Comparison of ENCODE assay signal across 9 mouse cellular contexts in the genomic region with DNA sequence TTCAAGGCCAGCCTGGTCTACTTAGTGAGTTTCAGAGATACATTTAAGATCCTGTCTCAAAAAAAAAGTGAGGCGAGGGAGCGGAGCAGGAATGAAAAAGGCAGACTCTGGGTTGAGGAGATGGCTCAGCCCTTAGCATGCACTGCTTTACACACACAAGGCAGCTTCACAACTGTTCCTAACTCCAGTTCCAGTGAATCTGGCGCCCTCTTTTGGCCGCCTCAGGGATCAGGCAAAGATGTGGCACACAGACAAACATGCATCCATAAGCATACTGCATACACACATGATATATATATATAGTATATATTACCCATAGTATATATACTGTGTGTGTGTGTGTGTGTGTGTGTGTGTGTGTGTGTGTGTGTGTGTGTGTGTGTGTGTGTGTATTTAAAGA. TPM values are rescaled to one million over a fixed set of nuclear protein-coding genes. Genes with fewer than 3 reads are reported as not detected.
DNase-seq lines count a peak whose midpoint lies in the region; ATAC-seq and TF ChIP-seq lines count a peak whose summit lies in the region.
"Had no signal": no experiment of that assay in that cellular context is flagged by ENCODE, and none has a peak within 500 bp of the region (broad histone marks: within the 10 kb centered on the region; RNA-seq: fewer than 3 reads in every experiment).

No protein-coding gene starts in this region.

- H3K4me2 ChIP-seq in midbrain, postnatal 0 days (ENCODE audit: low read depth, low read length, poor library complexity, severe bottlenecking): no peak overlapping the region
- no peak overlapping the region for H3K4me2 ChIP-seq in midbrain, embryonic 13.5 days (replicated peaks)
- H3K4me2 ChIP-seq: heart, embryonic 15.5 days had no signal

- DNase-seq in heart, postnatal 4 days: peak; percentile 42
- no peak for DNase-seq in heart, postnatal 25 days (ENCODE audit: low spot score)
- peak; percentile 34 for DNase-seq in midbrain, postnatal 0 days (ENCODE audit: low spot score)
- no peak for DNase-seq in Patski (ENCODE audit: low read depth, low spot score)
- DNase-seq in left cerebral cortex, postnatal 14 days (ENCODE audit: low spot score in 2 of 2): no peak

- H3K27ac ChIP-seq in midbrain, postnatal 0 days (ENCODE audit: low read depth, low read length): no peak overlapping the region
- no peak overlapping the region for H3K27ac ChIP-seq in midbrain, embryonic 13.5 days
- H3K27ac ChIP-seq in testis, adult 2 months (ENCODE audit: control insufficient read depth, insufficient read depth, low read depth, low read length): no peak overlapping the region

- H3K4me1 ChIP-seq in midbrain, postnatal 0 days (ENCODE audit: insufficient read depth, low read length): peaks cover 3% of the 10 kb centered on the region; the same call in 1 of the 2 replicates
- H3K4me1 ChIP-seq in midbrain, embryonic 13.5 days (replicated peaks): peaks cover 3% of the 10 kb centered on the region
- peaks cover 4% of the 10 kb centered on the region for H3K4me1 ChIP-seq in testis, adult 2 months (ENCODE audit: control insufficient read depth, insufficient read depth, low read length)

- no peaks in the 10 kb centered on the region for H3K36me3 ChIP-seq in midbrain, postnatal 0 days (ENCODE audit: insufficient read depth, low read length)
- H3K36me3 ChIP-seq in midbrain, embryonic 13.5 days: no peaks in the 10 kb centered on the region
- H3K36me3 ChIP-seq in testis, adult 2 months (ENCODE audit: control insufficient read depth, insufficient read depth, low read length): no peaks in the 10 kb centered on the region
- H3K36me3 ChIP-seq: heart, embryonic 15.5 days had no signal

- H3K27me3 ChIP-seq in midbrain, postnatal 0 days (ENCODE audit: insufficient read depth, low read length): no peaks in the 10 kb centered on the region
- no peaks in the 10 kb centered on the region for H3K27me3 ChIP-seq in midbrain, embryonic 13.5 days
- peaks cover 8% of the 10 kb centered on the region for H3K27me3 ChIP-seq in Patski
- H3K27me3 ChIP-seq in testis, adult 2 months (ENCODE audit: control insufficient read depth, insufficient read depth, low read length): no peaks in the 10 kb centered on the region
- H3K27me3 ChIP-seq: heart, embryonic 15.5 days had no signal

- POLR2A ChIA-PET in Patski (lab: Charles Lee): no interaction called here

- intact Hi-C loops in heart, postnatal 25 days (cut with DNase I): loop anchor here (5.0 kb wide), 1 partner anchor 164 kb away; no protein-coding TSS in a partner anchor
- intact Hi-C loops in left cerebral cortex, postnatal 14 days (cut with DNase I): no loop called here

- no peak for TF ChIP-seq POLR2A in testis, adult 2 months (IDR thresholded peaks at IDR 0.05; ENCODE audit: control insufficient read depth, low read depth, low read length)

- in situ Hi-C loops in Patski (cut with MboI; ENCODE audit: low pct_unique_long_range_greater_than_20kb): loop anchor here (5.0 kb wide), 2 partner anchors 109 to 164 kb away; no protein-coding TSS in a partner anchor

- no peaks in the 10 kb centered on the region for H3K9me3 ChIP-seq in midbrain, postnatal 0 days (ENCODE audit: low read length)
- H3K9me3 ChIP-seq in midbrain, embryonic 13.5 days: peaks cover 2% of the 10 kb centered on the region; the same call in 1 of the 2 replicates
- H3K9me3 ChIP-seq: heart, embryonic 15.5 days had no signal

- H3K9ac ChIP-seq in midbrain, postnatal 0 days (replicated peaks; ENCODE audit: low read length, poor library complexity, severe bottlenecking): no peak overlapping the region
- H3K9ac ChIP-seq in midbrain, embryonic 13.5 days (replicated peaks): no peak overlapping the region
- H3K9ac ChIP-seq: heart, embryonic 15.5 days had no signal

- ATAC-seq in midbrain, postnatal 0 days (ENCODE audit: low FRiP score): no peak
- ATAC-seq in midbrain, embryonic 13.5 days: no peak
- no peak for ATAC-seq in Patski

- CTCF ChIA-PET in Patski (lab: Charles Lee): interaction anchor here (1.3 kb wide), 1 partner anchor 14 kb away, joined by 3 read pairs; no protein-coding TSS in a partner anchor

- TF ChIP-seq CTCF in midbrain, postnatal 0 days (IDR thresholded peaks at IDR 0.05): peak; percentile 63
- peak; percentile 56 for TF ChIP-seq CTCF in Patski (IDR thresholded peaks at IDR 0.05)
- peak; percentile 63; the same call in 1 of the 2 replicates for TF ChIP-seq CTCF in testis, adult 2 months (IDR thresholded peaks at IDR 0.05; ENCODE audit: control insufficient read depth, insufficient read depth, insufficient replicate concordance, low read depth, low read length)

- H3K4me3 ChIP-seq in midbrain, postnatal 0 days (ENCODE audit: low read depth, low read length): no peak overlapping the region
- no peak overlapping the region for H3K4me3 ChIP-seq in midbrain, embryonic 13.5 days (replicated peaks)
- H3K4me3 ChIP-seq in testis, adult 2 months (ENCODE audit: control insufficient read depth, low read depth, low read length): no peak overlapping the region
- H3K4me3 ChIP-seq: heart, embryonic 15.5 days had no signal

- 60% methylated on average over 4 of the region's 4 CpGs for WGBS in midbrain, postnatal 0 days
- 54% methylated on average over 4 of the region's 4 CpGs for WGBS in midbrain, embryonic 13.5 days

RNA-seq across cellular contexts. Expression of gene Ngdn, which starts 4.1 kb away (rescaled TPM):
- total RNA-seq in heart, postnatal 4 days (2021): 10 to 100 TPM; 35.7 to 39.7 TPM
- 10 to 100 TPM; 26.0 to 27.0 TPM for total RNA-seq in heart, postnatal 25 days (2021)
- 20.9 and 29.6 TPM in 2 replicates for total RNA-seq in midbrain, postnatal 0 days (2014; rRNA removed)
- 44.3 and 48.1 TPM in 2 replicates for polyA plus RNA-seq in midbrain, postnatal 0 days (2015; fragmentation: Nextera tagmentation; extraction: Ambion mirVana)
- 60.4 and 62.7 TPM in 2 replicates for polyA plus RNA-seq in midbrain, embryonic 13.5 days (2015; fragmentation: Nextera tagmentation; extraction: Ambion mirVana)
- 43.7 TPM for polyA plus RNA-seq in Patski (2021)
- polyA plus RNA-seq in testis, adult 2 months (2012; rRNA removed): 10.6 and 13.1 TPM in 2 replicates
- 10 to 100 TPM; 20.2 to 21.6 TPM for total RNA-seq in left cerebral cortex, postnatal 14 days (2021)

RNA-seq across cellular contexts. Expression of gene Myh7, which starts 16.7 kb away (rescaled TPM):
- 1,000 to 10,000 TPM; 1,764 to 1,922 TPM for total RNA-seq in heart, postnatal 4 days (2021)
- total RNA-seq in heart, postnatal 25 days (2021): 1,000 to 10,000 TPM; 2,164 to 2,361 TPM
- total RNA-seq in midbrain, postnatal 0 days (2014; rRNA removed): 1.8 and 3.2 TPM in 2 replicates
- polyA plus RNA-seq in midbrain, postnatal 0 days (2015; fragmentation: Nextera tagmentation; extraction: Ambion mirVana): 9.6 and 10.3 TPM in 2 replicates
- 4.6 and 5.3 TPM in 2 replicates for polyA plus RNA-seq in midbrain, embryonic 13.5 days (2015; fragmentation: Nextera tagmentation; extraction: Ambion mirVana)
- 0.23 TPM for polyA plus RNA-seq in Patski (2021)
- 0.75 and 1.9 TPM in 2 replicates for polyA plus RNA-seq in testis, adult 2 months (2012; rRNA removed)
- 1 to 10 TPM; 5.6 to 7.8 TPM for total RNA-seq in left cerebral cortex, postnatal 14 days (2021)

RNA-seq across cellular contexts. Expression of gene Gm17428, which starts 34.4 kb away (rescaled TPM):
- not detected for total RNA-seq in heart, postnatal 4 days (2021)
- not detected for total RNA-seq in heart, postnatal 25 days (2021)
- total RNA-seq in midbrain, postnatal 0 days (2014; rRNA removed): not detected in 2 replicates
- not detected in 2 replicates for polyA plus RNA-seq in midbrain, postnatal 0 days (2015; fragmentation: Nextera tagmentation; extraction: Ambion mirVana)
- not detected in 2 replicates for polyA plus RNA-seq in midbrain, embryonic 13.5 days (2015; fragmentation: Nextera tagmentation; extraction: Ambion mirVana)
- not detected for polyA plus RNA-seq in Patski (2021)
- not detected in 2 replicates for polyA plus RNA-seq in testis, adult 2 months (2012; rRNA removed)
- total RNA-seq in left cerebral cortex, postnatal 14 days (2021): not detected
- total RNA-seq: adrenal gland, postnatal 36 days had no signal
- polyA plus RNA-seq: heart, embryonic 15.5 days had no signal

RNA-seq across cellular contexts. Expression of gene Myh6, which starts 44.4 kb away (rescaled TPM):
- total RNA-seq in heart, postnatal 4 days (2021): over 10,000 TPM; 15,879 to 17,172 TPM
- total RNA-seq in heart, postnatal 25 days (2021): over 10,000 TPM; 23,221 to 24,394 TPM
- total RNA-seq in midbrain, postnatal 0 days (2014; rRNA removed): 0.24 and 0.33 TPM in 2 replicates
- polyA plus RNA-seq in midbrain, postnatal 0 days (2015; fragmentation: Nextera tagmentation; extraction: Ambion mirVana): 2.1 and 2.5 TPM in 2 replicates
- 0.75 and 1.3 TPM in 2 replicates for polyA plus RNA-seq in midbrain, embryonic 13.5 days (2015; fragmentation: Nextera tagmentation; extraction: Ambion mirVana)
- 0.18 TPM for polyA plus RNA-seq in Patski (2021)
- 0.40 and 1.4 TPM in 2 replicates for polyA plus RNA-seq in testis, adult 2 months (2012; rRNA removed)
- total RNA-seq in left cerebral cortex, postnatal 14 days (2021): 1 to 10 TPM; 2.7 to 3.7 TPM
- total RNA-seq: adrenal gland, postnatal 36 days had no signal

Comparison
In these comparisons a context has a peak if more than half of its experiments do, and no peak if none do; other contexts are left out.
1. DNase-seq: peak in heart, postnatal 4 days (single experiment) and midbrain, postnatal 0 days (single experiment); none in heart, postnatal 25 days (single experiment), Patski (single experiment) and left cerebral cortex, postnatal 14 days (0 of 2).
2. RNA of gene Myh7, which starts 16.7 kb away (total RNA-seq): 2,164 to 2,361 TPM in heart, postnatal 25 days and 1,764 to 1,922 TPM in heart, postnatal 4 days; 5.6 to 7.8 TPM in left cerebral cortex, postnatal 14 days and 1.8 to 3.2 TPM in midbrain, postnatal 0 days; every median in the first group is over 100 times any median in the second.
3. Peak in every context shown above with its lines, with median percentiles within 50 percentile points of each other: CTCF ChIP-seq.